Mouse (Mus musculus) lung, embryonic 14.5 days (tissue): ENCODE results near the gene Snd1. TPM values are rescaled to one million over a fixed set of nuclear protein-coding genes. Genes with fewer than 3 reads are reported as not detected.

Experiments
- ATAC-seq: fragments of 200-750 bp; cut with Nextera tagmentation; 2 replicates; pipeline ENCODE4 v1.8.0; 2017; ENCODE audit warnings: mild to moderate bottlenecking, moderate TSS enrichment, moderate library complexity; ENCODE audit not compliant: insufficient read depth
- DNase-seq: peaks from one replicate; pipeline ENCODE4 v3.0.0-alpha.2; 2015
- H3K27ac ChIP-seq: fragments of 300-500 bp; sonication (generic); 2 replicates; pipeline ENCODE4 v1.5.1; 2014; ENCODE audit warnings: low read depth, mild to moderate bottlenecking, moderate library complexity
- H3K27me3 ChIP-seq: fragments of 300-500 bp; sonication (generic); 2 replicates; pipeline ENCODE4 v1.6.1; 2014; ENCODE audit warnings: low read length, control low read depth; ENCODE audit not compliant: insufficient read depth
- H3K36me3 ChIP-seq: fragments of 300-500 bp; sonication (generic); 2 replicates; pipeline ENCODE4 v1.6.1; 2014; ENCODE audit warnings: control low read depth; ENCODE audit not compliant: insufficient read depth
- H3K4me1 ChIP-seq: fragments of 300-500 bp; sonication (generic); 2 replicates; pipeline ENCODE4 v1.6.1; 2014; ENCODE audit warnings: antibody characterized with exemption, control low read depth; ENCODE audit not compliant: insufficient read depth
- H3K4me2 ChIP-seq: fragments of 300-500 bp; sonication (generic); 2 replicates; pipeline ENCODE4 v1.6.1; 2014; ENCODE audit warnings: mild to moderate bottlenecking
- H3K4me3 ChIP-seq: fragments of 300-500 bp; sonication (generic); 2 replicates; pipeline ENCODE4 v1.5.1; 2014; ENCODE audit warnings: low read depth, low read length
- H3K9ac ChIP-seq: fragments of 300-500 bp; sonication (generic); 2 replicates; pipeline ENCODE4 v1.6.1; 2014
- H3K9me3 ChIP-seq: fragments of 300-500 bp; sonication (generic); 2 replicates; pipeline ENCODE4 v1.6.1; 2016; ENCODE audit warnings: low read depth, low read length, control low read depth
- CTCF ChIP-seq: IDR thresholded peaks from 2 replicates; pipeline ENCODE4 v1.5.1; 2016; ENCODE audit warnings: antibody characterized with exemption, low read depth
- WGBS: fragments of 180-500 bp; shearing (Covaris S2); extraction: QIAGEN DNeasy Blood & Tissue Kit; methylation state at CpG from one replicate; pipeline ENCODE4 v1.1.7; 2014; 5-methylcytosine and 5-hydroxymethylcytosine counted together
- polyA plus RNA-seq: library from polyadenylated mRNA; unstranded; fragments of >200 nt; fragmentation: Nextera tagmentation; extraction: Ambion mirVana; gene quantifications from 2 replicates; pipeline ENCODE4 v1.2.1, GENCODE M21; 2014

Gene Snd1
- polyA plus RNA-seq, 1 experiment from 2014 or later = 145 TPM

- Histone ChIP-seq H3K27ac (no peak overlapping the region), H3K4me1 (no peaks in the 10 kb centered on the region), H3K4me3 (no peak overlapping the region), H3K36me3 (peaks cover 59% of the 10 kb centered on the region), H3K27me3 (no peaks in the 10 kb centered on the region), H3K9me3 (no peaks in the 10 kb centered on the region), H3K4me2 (no peak overlapping the region), H3K9ac (no peak overlapping the region)
- DNase-seq (no peak), ATAC-seq (no peak)
- TF ChIP-seq CTCF = no peak
- 66% methylated on average over 4 of the region's 4 CpGs for WGBS
Observed at GRCm38 (mm10) chr6:28880909-28881308, 406.0 kb downstream of the Snd1 start.

GRCm38 (mm10) chr6:28883518-28883917, 408.6 kb downstream of the Snd1 start:
- Histone ChIP-seq H3K4me3 (no peak overlapping the region), H3K27me3 (no peaks in the 10 kb centered on the region), H3K4me1 (no peaks in the 10 kb centered on the region), H3K9ac (no peak overlapping the region), H3K36me3 (peaks cover 66% of the 10 kb centered on the region), H3K27ac (no peak overlapping the region), H3K4me2 (no peak overlapping the region), H3K9me3 (no peaks in the 10 kb centered on the region)
- ATAC-seq = no peak
- WGBS = 69% methylated on average over 5 of the region's 5 CpGs
- TF ChIP-seq CTCF = no peak
- no peak for DNase-seq

GRCm38 (mm10) chr6:28886724-28887440, 411.9 kb downstream of the Snd1 start:
- no peak for TF ChIP-seq CTCF
- 82% methylated on average over 7 of the region's 7 CpGs for WGBS

GRCm38 (mm10) chr6:28890426-28890825, 415.5 kb downstream of the Snd1 start:
- Histone ChIP-seq H3K27ac (no peak overlapping the region), H3K36me3 (peaks cover 62% of the 10 kb centered on the region), H3K9me3 (no peaks in the 10 kb centered on the region), H3K4me1 (no peaks in the 10 kb centered on the region), H3K4me2 (no peak overlapping the region), H3K9ac (no peak overlapping the region), H3K27me3 (no peaks in the 10 kb centered on the region), H3K4me3 (no peak overlapping the region)
- 86% methylated on average over 6 of the region's 6 CpGs for WGBS
- no peak for TF ChIP-seq CTCF
- no peak for ATAC-seq
- DNase-seq = no peak

More at GRCm38 (mm10) chr6:28886724-28887440, 411.9 kb downstream of the Snd1 start:
- Histone ChIP-seq H3K36me3 (peaks cover 84% of the 10 kb centered on the region), H3K4me3 (no peak overlapping the region), H3K4me1 (no peaks in the 10 kb centered on the region), H3K4me2 (no peak overlapping the region), H3K27me3 (no peaks in the 10 kb centered on the region), H3K9me3 (no peaks in the 10 kb centered on the region), H3K9ac (no peak overlapping the region), H3K27ac (no peak overlapping the region)
- no peak for ATAC-seq
- no peak for DNase-seq

- no peak overlapping the region for H3K4me2 ChIP-seq
- no peaks in the 10 kb centered on the region for H3K9me3 ChIP-seq
- no peak overlapping the region for H3K27ac ChIP-seq
- DNase-seq = peak; percentile 24
- no peak overlapping the region for H3K9ac ChIP-seq
- TF ChIP-seq CTCF = no peak
- no peaks in the 10 kb centered on the region for H3K27me3 ChIP-seq
- 44% methylated on average over 9 of the region's 9 CpGs for WGBS
- no peak overlapping the region for H3K4me3 ChIP-seq
- H3K36me3 ChIP-seq = peaks cover 52% of the 10 kb centered on the region
- no peak for ATAC-seq
- H3K4me1 ChIP-seq = no peaks in the 10 kb centered on the region
Observed at GRCm38 (mm10) chr6:28891480-28891879, 416.5 kb downstream of the Snd1 start.

- Histone ChIP-seq H3K4me1 (no peaks in the 10 kb centered on the region), H3K36me3 (peaks cover 23% of the 10 kb centered on the region; the same call in 1 of the 2 replicates), H3K27ac (no peak overlapping the region), H3K4me3 (no peak overlapping the region), H3K27me3 (no peaks in the 10 kb centered on the region), H3K4me2 (no peak overlapping the region), H3K9me3 (no peaks in the 10 kb centered on the region), H3K9ac (no peak overlapping the region)
- no peak for DNase-seq
- no peak for ATAC-seq
- WGBS = 66% methylated on average over 12 of the region's 12 CpGs
- TF ChIP-seq CTCF = no peak
Observed at GRCm38 (mm10) chr6:28895004-28895515, 420.1 kb downstream of the Snd1 start.

GRCm38 (mm10) chr6:28895726-28896125, 420.8 kb downstream of the Snd1 start:
- H3K27ac ChIP-seq = no peak overlapping the region
- H3K4me2 ChIP-seq = no peak overlapping the region
- TF ChIP-seq CTCF = no peak
- peak; percentile 28 for DNase-seq
- no peaks in the 10 kb centered on the region for H3K27me3 ChIP-seq
- no peak overlapping the region for H3K4me3 ChIP-seq
- H3K9ac ChIP-seq = no peak overlapping the region
- no peaks in the 10 kb centered on the region for H3K4me1 ChIP-seq
- peaks cover 16% of the 10 kb centered on the region; the same call in 1 of the 2 replicates for H3K36me3 ChIP-seq
- ATAC-seq = no peak
- 73% methylated on average over 6 of the region's 6 CpGs for WGBS
- no peaks in the 10 kb centered on the region for H3K9me3 ChIP-seq
